Mouse (Mus musculus) myocyte (in vitro differentiated cells): ENCODE results near the gene Abcc12. TPM values are rescaled to one million over a fixed set of nuclear protein-coding genes. Genes with fewer than 3 reads are reported as not detected.

ENCODE experiments used
- H3K27me3 ChIP-seq: one replicate; pipeline ENCODE4 v1.6.1; 2011; ENCODE audit not compliant: control insufficient read depth, insufficient read depth, insufficient read length
- H3K36me3 ChIP-seq: one replicate; pipeline ENCODE4 v1.6.1; 2011; ENCODE audit not compliant: control insufficient read depth, insufficient read depth
- H3K4me2 ChIP-seq: one replicate; pipeline ENCODE4 v1.6.1; 2011; ENCODE audit warnings: low read depth, control low read depth
- H3K4me3 ChIP-seq: one replicate; pipeline ENCODE4 v1.5.1; 2011; ENCODE audit warnings: mild to moderate bottlenecking, control low read depth, moderate library complexity
- H3K79me2 ChIP-seq: one replicate; pipeline ENCODE4 v1.6.1; 2011; ENCODE audit not compliant: control insufficient read depth, insufficient read depth
- H3ac ChIP-seq: one replicate; pipeline ENCODE4 v1.6.1; 2011; ENCODE audit not compliant: control insufficient read depth, insufficient read length
- CEBPB ChIP-seq: IDR thresholded peaks from 2 replicates; pipeline ENCODE4 v1.6.1; 2011; ENCODE audit warnings: mild to moderate bottlenecking, moderate library complexity; ENCODE audit not compliant: poor library complexity, insufficient read depth, severe bottlenecking
- E2F4 ChIP-seq: IDR thresholded peaks from one replicate; pipeline ENCODE4 v1.6.1; 2011; ENCODE audit warnings: mild to moderate bottlenecking, control low read depth, moderate library complexity; ENCODE audit not compliant: insufficient read depth
- MAX ChIP-seq: IDR thresholded peaks from one replicate; pipeline ENCODE4 v1.6.1; 2011; ENCODE audit warnings: low read depth, mild to moderate bottlenecking, control low read depth
- MYOD1 ChIP-seq, 3 experiments: IDR thresholded peaks; one replicate each; pipeline ENCODE4 v1.6.1; 2011; ENCODE audit warnings: control low read depth in 2 of 3, low read depth in 2 of 3, mild to moderate bottlenecking in 2 of 3, moderate library complexity in 1 of 3; ENCODE audit not compliant: insufficient read length in 2 of 3, control insufficient read depth in 1 of 3
- MYOG ChIP-seq, 3 experiments: IDR thresholded peaks; one replicate each; pipeline ENCODE4 v1.6.1; 2011; ENCODE audit warnings: control low read depth in 2 of 3, low read depth in 2 of 3, mild to moderate bottlenecking in 2 of 3; ENCODE audit not compliant: insufficient read length in 2 of 3, control insufficient read depth in 1 of 3, insufficient read depth in 1 of 3
- POLR2A ChIP-seq: IDR thresholded peaks from one replicate; pipeline ENCODE4 v1.6.1; 2011; ENCODE audit warnings: low read depth, mild to moderate bottlenecking, control low read depth, moderate library complexity; ENCODE audit not compliant: insufficient read length
- POLR2AphosphoS2 ChIP-seq: IDR thresholded peaks from one replicate; pipeline ENCODE4 v1.6.1; 2011; ENCODE audit warnings: low read depth, control low read depth; ENCODE audit not compliant: insufficient read length
- REST ChIP-seq: IDR thresholded peaks from one replicate; pipeline ENCODE4 v1.6.1; 2011; ENCODE audit warnings: mild to moderate bottlenecking, control low read depth, moderate library complexity; ENCODE audit not compliant: insufficient read depth, insufficient read length
- SRF ChIP-seq: IDR thresholded peaks from one replicate; pipeline ENCODE4 v1.6.1; 2011; ENCODE audit warnings: low read depth; ENCODE audit not compliant: control insufficient read depth, insufficient read length
- TCF12 ChIP-seq: IDR thresholded peaks from one replicate; pipeline ENCODE4 v1.6.1; 2011; ENCODE audit warnings: mild to moderate bottlenecking, control low read depth; ENCODE audit not compliant: poor library complexity, insufficient read depth, severe bottlenecking
- TCF3 ChIP-seq: IDR thresholded peaks from one replicate; pipeline ENCODE4 v1.6.1; 2011; ENCODE audit warnings: low read depth, control low read depth; ENCODE audit not compliant: insufficient read length
- USF1 ChIP-seq: IDR thresholded peaks from one replicate; pipeline ENCODE4 v1.6.1; 2011; ENCODE audit warnings: low read depth, mild to moderate bottlenecking, control low read depth, moderate library complexity
- polyA plus RNA-seq: library from polyadenylated mRNA; unstranded; fragments of >200 nt; fragmentation: generic; extraction: Trizol; gene quantifications from one replicate; pipeline ENCODE4 v1.2.1, GENCODE M21; 2012; ENCODE audit warnings: missing spikeins

The Abcc12 gene
- polyA plus RNA-seq, 1 experiment = not detected

GRCm38 (mm10) chr8:86473121-86473520 is 107.4 kb downstream of the Abcc12 start:
- H3K4me2 ChIP-seq = no peak overlapping the region
- TF ChIP-seq MAX (no peak), MYOD1 (IDR thresholded peaks at IDR 0.05; ENCODE audit: control insufficient read depth in 1 of 3, insufficient read length in 2 of 3, low read depth in 2 of 3) (no peak)

GRCm38 (mm10) chr8:86470717-86471116 is 109.8 kb downstream of the Abcc12 start:
- TF ChIP-seq E2F4 = no peak
- TF ChIP-seq REST = no peak
- no peak for TF ChIP-seq POLR2A
- TF ChIP-seq MYOD1 (IDR thresholded peaks at IDR 0.05; ENCODE audit: control insufficient read depth in 1 of 3, insufficient read length in 2 of 3, low read depth in 2 of 3) = no peak
- no peak for TF ChIP-seq MAX
- TF ChIP-seq SRF = no peak
- TF ChIP-seq MYOG (IDR thresholded peaks at IDR 0.05; ENCODE audit: control insufficient read depth in 1 of 3, insufficient read depth in 1 of 3, insufficient read length in 2 of 3, low read depth in 2 of 3) = no peak
- no peak for TF ChIP-seq USF1
- no peak for TF ChIP-seq POLR2AphosphoS2
- TF ChIP-seq CEBPB = no peak
- no peak for TF ChIP-seq TCF12
- no peak for TF ChIP-seq TCF3
- H3K36me3 ChIP-seq = no peaks in the 10 kb centered on the region
- H3K27me3 ChIP-seq = no peaks in the 10 kb centered on the region
- H3K4me3 ChIP-seq = no peak overlapping the region
- no peak overlapping the region for H3K4me2 ChIP-seq
- no peaks in the 10 kb centered on the region for H3K79me2 ChIP-seq
- H3ac ChIP-seq = no peak overlapping the region

More at GRCm38 (mm10) chr8:86473121-86473520, 107.4 kb downstream of the Abcc12 start:
- Histone ChIP-seq H3K4me3 (no peak overlapping the region), H3ac (no peak overlapping the region), H3K27me3 (no peaks in the 10 kb centered on the region), H3K79me2 (no peaks in the 10 kb centered on the region), H3K36me3 (no peaks in the 10 kb centered on the region)

GRCm38 (mm10) chr8:86463215-86463614 is 117.3 kb downstream of the Abcc12 start:
- no peaks in the 10 kb centered on the region for H3K79me2 ChIP-seq
- no peak overlapping the region for H3K4me3 ChIP-seq
- no peak overlapping the region for H3K4me2 ChIP-seq
- no peaks in the 10 kb centered on the region for H3K36me3 ChIP-seq
- no peaks in the 10 kb centered on the region for H3K27me3 ChIP-seq
- H3ac ChIP-seq = no peak overlapping the region
- TF ChIP-seq MAX = no peak
- TF ChIP-seq E2F4 = no peak
- TF ChIP-seq POLR2AphosphoS2 = no peak
- no peak for TF ChIP-seq REST

GRCm38 (mm10) chr8:86460372-86460771 is 120.1 kb downstream of the Abcc12 start:
- TF ChIP-seq E2F4 (no peak), REST (no peak), USF1 (no peak), MYOG (IDR thresholded peaks at IDR 0.05; ENCODE audit: control insufficient read depth in 1 of 3, insufficient read depth in 1 of 3, insufficient read length in 2 of 3, low read depth in 2 of 3) (no peak), MYOD1 (IDR thresholded peaks at IDR 0.05; ENCODE audit: control insufficient read depth in 1 of 3, insufficient read length in 2 of 3, low read depth in 2 of 3) (no peak), MAX (no peak), CEBPB (no peak), TCF12 (no peak)
- Histone ChIP-seq H3K4me2 (no peak overlapping the region), H3K4me3 (no peak overlapping the region), H3K79me2 (no peaks in the 10 kb centered on the region), H3K27me3 (no peaks in the 10 kb centered on the region), H3K36me3 (no peaks in the 10 kb centered on the region), H3ac (no peak overlapping the region)

- Histone ChIP-seq H3K79me2 (no peaks in the 10 kb centered on the region), H3K4me3 (no peak overlapping the region), H3K4me2 (no peak overlapping the region), H3K36me3 (no peaks in the 10 kb centered on the region), H3ac (no peak overlapping the region), H3K27me3 (no peaks in the 10 kb centered on the region)
- TF ChIP-seq E2F4 (no peak), POLR2AphosphoS2 (no peak), MAX (no peak), CEBPB (no peak), MYOD1 (IDR thresholded peaks at IDR 0.05; ENCODE audit: control insufficient read depth in 1 of 3, insufficient read length in 2 of 3, low read depth in 2 of 3) (no peak), TCF12 (no peak), TCF3 (no peak), SRF (no peak), USF1 (no peak), POLR2A (no peak), REST (no peak), MYOG (IDR thresholded peaks at IDR 0.05; ENCODE audit: control insufficient read depth in 1 of 3, insufficient read depth in 1 of 3, insufficient read length in 2 of 3, low read depth in 2 of 3) (no peak)
These were observed 126.6 kb downstream of the Abcc12 start for GRCm38 (mm10) chr8:86453697-86454480.
